Mouse (Mus musculus): ENCODE data around the gene Fam151a.
"Not testable (repeated sequence)": the region's sequence is repeated elsewhere in the genome, so short reads cannot be mapped to it uniquely, and the experiment has no call there.

Fam151a gene

DNA sequence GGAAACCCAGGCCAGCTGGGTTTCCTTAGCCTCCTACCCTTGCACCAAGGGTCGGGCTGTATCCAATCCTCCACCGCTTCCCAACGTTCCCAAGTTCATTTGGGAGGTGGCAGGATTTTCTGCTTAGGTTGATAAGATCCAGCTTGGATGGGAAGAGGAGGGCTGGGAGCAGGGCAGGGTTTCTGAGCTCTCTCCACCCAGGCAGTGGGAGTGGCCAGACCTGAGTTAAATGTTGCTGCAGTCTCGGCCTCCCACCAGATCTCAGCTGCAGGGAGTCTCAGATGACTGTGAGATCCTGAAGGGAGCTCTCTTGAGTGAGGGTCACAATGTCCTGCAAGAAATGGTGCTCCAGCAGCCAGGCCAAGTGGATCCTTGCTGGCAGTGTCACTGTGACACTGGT lies at the start of gene Fam151a:
TSS of gene Fam151a (plus strand) at position 254 of the 400 bp plus-strand sequence.
- in situ Hi-C loops (cut with MboI; ENCODE audit: low sequenced_read_pairs) = no loop called here

DNA sequence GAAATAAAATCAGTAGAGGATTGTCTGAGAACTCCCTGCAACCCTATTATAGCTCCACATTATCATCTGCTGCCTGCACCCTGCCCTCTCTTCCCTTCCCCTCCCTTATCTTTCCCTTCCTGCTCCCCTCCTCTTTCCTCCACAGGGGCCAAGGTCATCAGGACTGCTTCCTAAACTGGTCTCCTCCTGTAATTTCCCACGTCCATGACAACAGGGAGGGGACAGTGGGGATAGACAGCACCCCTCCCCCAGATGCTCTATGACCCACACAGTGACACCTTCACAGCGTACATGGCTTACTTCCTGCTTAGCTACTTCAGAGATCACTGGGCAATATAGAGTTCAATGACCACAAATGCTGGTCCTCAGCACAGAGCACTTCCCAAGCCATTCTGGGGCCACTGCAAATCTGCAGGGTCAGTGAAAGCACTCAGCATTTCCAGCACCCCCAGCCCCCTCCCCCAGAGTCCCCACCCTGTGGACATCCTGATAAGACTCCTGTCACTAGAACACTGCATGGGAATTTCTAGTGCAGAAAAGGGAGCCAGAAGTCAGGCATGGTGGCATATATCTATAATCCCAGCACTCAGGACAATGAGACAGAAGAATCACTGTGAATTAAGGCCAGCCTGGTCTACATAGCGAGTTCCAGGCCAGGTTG lies 44.9 kb upstream of the Fam151a start:
- in situ Hi-C loops (cut with MboI; ENCODE audit: low sequenced_read_pairs) = no loop called here

DNA sequence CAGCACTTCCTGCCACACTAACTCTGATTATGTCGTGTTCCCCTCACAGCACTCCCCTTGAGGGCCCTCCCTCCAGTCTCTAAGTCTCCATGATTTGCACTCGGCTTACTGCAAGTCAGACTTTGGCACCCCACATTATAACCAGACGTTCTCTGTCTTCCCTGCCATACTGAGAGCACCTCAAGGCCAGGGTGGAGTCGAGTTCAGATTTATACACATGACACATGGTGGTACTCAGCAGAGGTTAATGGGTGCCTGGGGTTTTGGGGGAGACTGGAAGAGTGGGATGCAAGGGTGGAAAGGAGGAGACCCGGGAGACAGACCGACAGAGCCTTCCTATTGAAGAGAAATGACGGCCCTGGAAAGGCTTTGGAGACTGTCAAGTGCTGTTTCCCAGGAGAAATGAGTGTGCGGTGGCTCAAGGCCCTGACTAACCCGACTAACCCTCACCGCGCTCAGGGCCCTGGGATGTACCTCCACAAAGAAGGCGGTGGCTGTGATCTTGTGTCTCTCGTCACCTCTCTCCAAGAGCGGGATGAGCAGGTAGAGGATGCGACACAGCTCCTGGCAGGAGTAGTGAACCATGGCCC lies 39.8 kb upstream of the Fam151a start:
- in situ Hi-C loops (cut with MboI; ENCODE audit: low sequenced_read_pairs) = no loop called here

DNA sequence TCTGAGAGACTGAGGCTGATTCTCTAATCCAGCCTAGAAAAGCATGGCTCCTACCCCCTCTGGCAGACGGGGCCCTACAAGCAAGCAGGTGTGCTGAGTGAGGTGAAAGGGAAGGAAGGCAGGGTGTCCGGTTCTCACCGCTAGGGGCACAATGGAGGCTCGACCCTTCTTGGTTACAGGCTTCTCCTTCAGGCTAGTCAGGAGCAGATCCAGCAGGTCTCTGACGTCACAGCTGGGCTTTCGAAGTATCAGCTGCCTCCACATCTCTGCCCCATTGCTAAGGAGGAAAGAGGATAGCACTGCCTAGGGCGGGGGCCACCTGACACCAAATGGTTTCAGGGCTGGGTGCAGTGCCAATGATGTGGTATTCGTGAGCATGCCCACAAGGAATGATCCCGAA lies 33.7 kb upstream of the Fam151a start:
- in situ Hi-C loops (cut with MboI; ENCODE audit: low sequenced_read_pairs) = loop anchor here (10.0 kb wide), 1 partner anchor 85 kb away; the partner anchor contains the start of gene Lexm

DNA sequence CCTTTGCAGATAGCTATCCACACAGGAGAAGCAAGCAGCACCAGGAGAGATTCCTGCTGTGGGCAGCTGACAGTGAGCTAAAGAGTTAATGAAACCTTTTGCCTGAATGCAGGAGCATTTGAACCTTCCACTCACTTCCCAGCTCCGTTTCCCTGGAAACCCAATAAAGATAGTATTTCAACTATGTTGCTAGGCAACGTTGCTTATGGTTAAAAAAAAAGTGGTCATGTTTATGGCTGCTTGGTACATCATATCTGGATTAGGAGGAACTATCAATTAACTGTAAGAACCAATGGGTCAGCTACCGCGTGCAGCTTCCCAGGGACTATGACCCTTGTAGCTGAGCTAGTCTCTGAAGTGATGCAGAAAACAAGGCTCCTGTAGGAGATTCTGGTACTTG lies 32.9 kb upstream of the Fam151a start:
- in situ Hi-C loops (cut with MboI; ENCODE audit: low sequenced_read_pairs) = loop anchor here (10.0 kb wide), 1 partner anchor 86 kb away; the partner anchor contains the start of gene Lexm

DNA sequence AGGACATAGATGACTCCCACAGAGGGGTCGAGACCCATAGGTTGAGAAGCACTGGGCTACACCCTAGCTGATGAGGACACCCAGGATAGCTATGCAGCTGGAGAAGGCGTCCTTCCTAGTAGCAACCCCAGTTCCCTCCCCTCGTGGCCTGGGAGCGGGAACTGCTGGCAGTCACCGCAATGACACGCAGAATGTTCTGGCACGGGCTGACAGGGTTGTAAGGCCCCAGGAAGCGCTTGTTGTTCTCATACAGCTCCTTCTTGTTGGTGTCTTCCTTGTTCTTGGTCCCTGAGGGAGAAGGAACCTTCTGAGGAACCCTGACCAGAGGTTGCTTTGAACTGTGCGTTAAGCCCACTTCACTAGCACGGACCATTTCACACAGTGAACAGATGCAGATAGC lies 29.7 kb upstream of the Fam151a start:
- in situ Hi-C loops (cut with MboI; ENCODE audit: low sequenced_read_pairs) = loop anchor here (10.0 kb wide), 1 partner anchor 89 kb away; the partner anchor contains the start of gene Lexm

DNA sequence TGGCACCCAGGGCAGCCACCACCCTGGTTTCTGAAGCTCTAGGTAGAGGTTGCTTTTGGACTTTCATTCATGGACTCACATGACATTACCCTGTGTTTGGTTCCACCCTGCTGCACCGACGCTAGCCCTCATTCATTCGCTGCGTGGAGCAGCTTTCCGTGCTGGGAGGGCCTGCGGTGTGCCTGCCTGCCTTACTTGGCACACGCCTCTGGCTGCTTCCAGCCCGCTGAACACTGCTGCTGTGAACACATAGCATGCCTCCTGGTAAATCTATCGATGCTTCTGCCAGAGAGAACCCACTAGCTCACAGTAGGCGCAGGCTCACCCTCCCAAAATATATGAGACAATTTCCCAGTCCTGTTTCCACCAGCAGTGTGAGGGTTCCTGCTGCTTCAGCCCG lies 29.3 kb upstream of the Fam151a start:
- in situ Hi-C loops (cut with MboI; ENCODE audit: low sequenced_read_pairs) = loop anchor here (10.0 kb wide), 1 partner anchor 90 kb away; the partner anchor contains the start of gene Lexm

DNA sequence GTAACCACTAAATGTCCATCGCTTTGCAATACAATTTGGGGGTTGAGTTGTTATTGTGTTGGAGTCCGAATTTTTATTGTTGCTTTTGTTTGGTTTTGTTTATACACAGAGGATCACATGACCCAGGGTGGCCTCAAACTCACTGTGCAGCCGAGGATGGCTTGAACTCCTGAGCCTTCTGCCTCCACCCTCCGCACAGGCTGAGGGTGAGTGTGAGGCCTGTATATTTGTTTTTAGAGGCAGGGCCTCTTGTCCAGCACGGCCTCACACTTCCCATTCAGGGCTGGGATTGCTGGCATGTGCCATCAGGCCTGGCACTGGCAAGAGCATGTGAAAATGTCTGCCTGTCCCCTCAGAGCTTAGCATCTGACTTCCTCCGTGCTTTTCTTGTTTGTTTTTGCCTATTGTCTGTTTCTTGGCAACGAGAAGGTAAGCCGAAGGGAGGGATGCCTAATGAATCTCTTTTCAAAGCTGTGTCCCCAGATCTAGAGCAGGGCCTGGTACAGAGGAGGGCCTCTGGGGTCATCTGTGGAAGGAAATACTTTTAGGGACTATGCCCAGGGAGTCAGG lies 28.5 kb upstream of the Fam151a start:
- in situ Hi-C loops (cut with MboI; ENCODE audit: low sequenced_read_pairs) = loop anchor here (10.0 kb wide), 1 partner anchor 90 kb away; the partner anchor contains the start of gene Lexm

DNA sequence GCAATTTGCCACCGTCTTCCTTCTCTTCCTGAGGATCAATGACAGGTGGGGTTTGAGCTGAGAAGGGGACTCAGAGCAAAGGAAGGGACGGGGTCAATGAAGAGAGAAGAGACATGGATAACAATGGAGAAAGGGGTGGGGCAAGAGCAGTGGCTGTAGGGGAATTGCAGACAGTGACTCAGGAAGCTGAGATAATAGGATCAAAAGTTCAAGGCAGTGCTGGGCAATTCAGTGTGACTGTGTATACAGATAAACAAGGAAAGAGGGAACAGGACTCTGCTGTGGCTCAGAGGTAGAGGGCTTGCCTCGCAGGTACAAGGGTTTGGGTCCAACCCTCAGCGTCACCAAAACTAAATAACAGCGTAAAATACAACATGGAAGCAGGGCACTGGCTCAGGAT lies 25.7 kb upstream of the Fam151a start:
- in situ Hi-C loops (cut with MboI; ENCODE audit: low sequenced_read_pairs) = loop anchor here (10.0 kb wide), 1 partner anchor 93 kb away; the partner anchor contains the start of gene Lexm

DNA sequence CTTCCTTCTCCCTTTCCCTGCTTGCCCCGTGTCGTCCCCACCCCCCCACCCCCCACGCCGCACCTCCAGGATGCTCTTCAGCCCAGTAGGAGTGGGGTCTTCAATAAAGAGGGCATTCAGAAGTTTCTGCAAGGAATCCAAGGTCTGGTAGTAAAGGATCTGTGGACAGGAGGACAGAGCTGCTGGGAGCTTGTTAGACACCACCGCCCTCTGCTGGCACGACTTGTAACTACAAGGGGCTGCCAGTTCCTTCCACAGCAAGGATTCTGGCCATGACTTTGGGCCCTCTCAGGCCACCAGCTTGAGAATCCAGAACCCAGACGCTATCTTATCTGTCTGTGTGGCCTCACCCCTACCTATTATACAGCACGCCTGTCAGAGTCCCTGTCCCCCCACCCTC lies 25.3 kb upstream of the Fam151a start:
- in situ Hi-C loops (cut with MboI; ENCODE audit: low sequenced_read_pairs) = loop anchor here (10.0 kb wide), 1 partner anchor 94 kb away; the partner anchor contains the start of gene Lexm

DNA sequence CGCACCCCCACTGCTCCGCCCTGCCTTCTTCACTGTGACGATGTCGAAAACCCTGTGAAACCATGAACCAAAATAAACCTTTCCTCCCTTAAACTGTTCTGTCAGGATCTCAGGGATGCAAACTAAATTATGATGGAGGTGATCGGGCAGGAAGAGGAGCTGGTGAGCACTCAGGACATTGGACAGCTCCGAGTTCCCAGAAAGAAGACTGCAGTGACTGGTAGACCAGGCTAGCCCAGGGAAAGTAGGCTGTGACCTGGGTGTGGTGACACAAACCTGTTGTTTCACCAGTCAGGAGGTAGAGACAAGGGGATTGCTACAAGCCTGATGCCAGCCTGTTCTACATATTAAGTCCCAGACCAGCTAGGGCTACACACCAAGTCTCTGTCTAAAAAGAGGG lies 20.1 kb upstream of the Fam151a start:
- in situ Hi-C loops (cut with MboI; ENCODE audit: low sequenced_read_pairs) = no loop called here

DNA sequence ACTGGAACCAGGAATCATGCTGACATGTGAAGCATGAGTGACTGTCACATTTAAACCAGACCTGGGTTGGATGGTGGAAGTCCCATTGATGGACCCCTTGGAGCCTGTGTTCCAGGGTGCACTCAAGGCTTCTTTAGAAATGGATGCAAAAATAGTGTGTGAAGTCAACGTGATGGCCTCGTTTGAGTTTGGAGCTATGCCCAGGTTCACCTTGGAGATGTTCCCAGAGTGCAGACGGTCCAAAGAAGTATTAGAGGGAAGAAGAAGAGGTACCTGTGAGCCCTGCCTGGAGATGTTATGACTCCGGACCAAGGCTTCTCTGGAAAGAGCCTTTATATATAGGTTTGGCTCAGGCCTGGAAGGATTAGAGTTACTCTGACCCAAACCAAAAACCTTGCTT lies 13.1 kb upstream of the Fam151a start:
- in situ Hi-C loops (cut with MboI; ENCODE audit: low sequenced_read_pairs) = no loop called here

DNA sequence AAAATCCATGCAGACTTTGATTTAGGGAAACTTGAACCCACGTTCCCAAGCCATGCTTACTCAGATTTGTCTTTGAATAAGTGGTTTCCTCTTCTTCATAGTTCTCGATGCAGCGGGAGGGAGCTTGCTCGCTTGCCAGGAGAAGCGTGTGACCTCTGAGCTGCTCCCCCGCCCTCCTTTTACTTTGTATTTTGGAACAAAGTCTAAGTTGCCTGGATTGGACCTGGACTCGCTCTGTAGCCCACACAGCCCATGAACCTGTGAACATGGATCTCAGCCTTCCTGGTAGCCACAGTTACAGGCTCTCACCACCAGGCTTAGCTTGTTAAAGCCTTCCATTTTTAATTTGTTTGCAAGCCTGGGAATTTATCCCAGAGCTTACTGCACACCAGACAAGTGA lies 2.9 kb upstream of the Fam151a start, which contains the start of gene Mroh7:
TSS of gene Mroh7 (minus strand) at position 112 of the 400 bp plus-strand sequence.
- in situ Hi-C loops (cut with MboI; ENCODE audit: low sequenced_read_pairs) = no loop called here

DNA sequence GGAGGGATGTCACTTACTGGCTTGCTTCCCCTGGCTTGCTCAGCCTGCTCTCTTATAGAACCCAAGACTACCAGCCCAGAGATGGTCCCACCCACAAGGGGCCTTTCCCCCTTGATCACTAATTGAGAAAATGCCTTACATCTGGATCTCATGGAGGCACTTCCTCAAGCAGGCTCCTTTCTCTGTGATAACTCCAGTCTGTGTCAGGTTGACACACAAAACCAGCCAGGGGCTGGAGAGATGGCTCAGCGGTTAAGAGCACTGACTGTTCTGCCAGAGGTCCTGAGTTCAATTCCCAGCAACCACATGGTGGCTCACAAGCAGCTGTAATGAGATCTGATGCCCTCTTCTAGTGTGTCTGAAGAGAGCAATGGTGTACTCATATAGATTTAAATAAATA lies 3.2 kb downstream of the Fam151a start:
- in situ Hi-C loops (cut with MboI; ENCODE audit: low sequenced_read_pairs) = not testable (repeated sequence)

DNA sequence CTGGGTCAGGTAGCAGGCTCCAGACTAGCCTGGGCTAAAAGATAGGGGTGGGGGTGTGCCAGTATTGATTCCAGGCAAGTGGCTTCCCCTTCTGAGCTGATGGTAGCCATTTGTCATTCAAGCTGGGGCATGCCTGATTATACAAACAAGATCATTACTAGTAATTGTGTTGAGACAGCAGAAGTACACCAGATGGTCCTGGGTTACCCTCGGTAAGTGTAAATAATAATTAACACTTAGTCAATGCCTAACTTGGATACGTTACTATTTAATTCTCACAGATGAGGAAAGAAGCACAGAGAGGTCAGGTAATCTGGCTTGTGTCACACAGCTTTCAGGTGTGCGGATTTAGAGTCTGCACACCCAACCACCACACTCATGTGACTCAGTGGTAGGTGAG lies 4.2 kb downstream of the Fam151a start:
- in situ Hi-C loops (cut with MboI; ENCODE audit: low sequenced_read_pairs) = no loop called here

DNA sequence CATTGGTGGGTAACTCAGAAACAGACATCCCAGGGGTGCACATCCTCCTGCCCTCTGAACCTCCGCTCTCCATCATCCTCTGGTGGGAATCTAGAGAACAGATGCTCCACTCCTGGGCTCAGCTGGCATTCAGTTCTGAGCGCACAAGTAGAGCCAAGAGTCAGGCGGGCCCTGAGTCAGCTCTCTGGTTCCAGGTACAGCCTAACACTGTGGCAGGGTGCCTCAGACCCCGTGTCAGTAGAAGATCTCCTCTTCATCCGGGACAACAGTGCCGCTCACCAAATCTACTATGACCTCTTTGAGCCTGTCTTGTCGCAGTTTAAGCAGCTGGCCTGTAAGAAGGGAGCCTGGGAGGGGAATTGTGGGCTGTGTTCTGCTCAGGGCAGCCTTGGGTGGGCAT lies 12.2 kb downstream of the Fam151a start:
- in situ Hi-C loops (cut with MboI; ENCODE audit: low sequenced_read_pairs) = no loop called here

DNA sequence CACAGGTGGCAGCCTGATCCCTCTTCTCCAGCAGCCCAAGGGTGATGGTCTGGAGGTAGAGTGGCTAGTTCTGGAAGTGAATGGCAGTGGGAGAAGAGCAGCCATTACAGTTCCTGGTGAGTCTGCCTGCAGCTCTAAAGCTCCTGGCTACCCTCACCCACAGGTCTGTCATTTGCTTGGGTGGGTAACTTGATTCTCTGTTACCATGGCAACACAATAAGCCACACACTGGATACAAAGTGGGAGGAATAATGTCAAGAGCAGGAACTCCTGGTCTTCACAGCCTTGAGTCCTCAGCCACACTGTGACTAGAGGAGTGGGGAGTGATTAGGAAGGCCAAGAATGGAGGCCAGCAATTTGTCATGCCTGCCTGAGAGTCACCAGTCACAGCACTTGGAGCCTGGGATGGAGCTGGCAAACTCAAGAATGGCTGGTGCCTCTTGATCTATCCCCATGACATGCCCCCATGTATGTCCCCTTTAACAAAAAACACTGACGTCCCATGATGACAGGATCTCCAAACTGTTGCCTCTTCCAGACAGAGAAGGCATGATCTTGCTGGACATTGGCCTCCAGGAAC lies 13.4 kb downstream of the Fam151a start:
- in situ Hi-C loops (cut with MboI; ENCODE audit: low sequenced_read_pairs) = no loop called here

DNA sequence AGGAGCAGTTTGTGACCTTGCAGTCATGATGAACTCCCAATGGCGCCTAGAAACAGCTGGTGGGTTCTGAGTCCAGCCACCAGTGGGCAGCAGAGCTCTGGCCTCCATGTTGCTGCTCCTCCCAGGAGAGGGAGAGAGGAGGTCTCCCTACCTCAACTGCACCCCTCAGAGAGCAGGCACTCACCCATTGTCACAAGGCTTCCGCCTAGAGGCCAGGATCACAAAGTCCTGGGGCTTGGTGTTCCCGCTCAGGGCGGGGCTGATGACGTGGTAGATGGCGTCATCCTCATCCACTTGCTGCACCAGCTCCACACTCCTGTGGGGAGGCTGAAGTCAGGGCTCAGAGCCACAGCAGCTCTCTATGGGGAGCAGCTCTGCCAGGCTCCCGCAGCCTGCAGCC lies 16.0 kb downstream of the Fam151a start:
- in situ Hi-C loops (cut with MboI; ENCODE audit: low sequenced_read_pairs) = no loop called here

DNA sequence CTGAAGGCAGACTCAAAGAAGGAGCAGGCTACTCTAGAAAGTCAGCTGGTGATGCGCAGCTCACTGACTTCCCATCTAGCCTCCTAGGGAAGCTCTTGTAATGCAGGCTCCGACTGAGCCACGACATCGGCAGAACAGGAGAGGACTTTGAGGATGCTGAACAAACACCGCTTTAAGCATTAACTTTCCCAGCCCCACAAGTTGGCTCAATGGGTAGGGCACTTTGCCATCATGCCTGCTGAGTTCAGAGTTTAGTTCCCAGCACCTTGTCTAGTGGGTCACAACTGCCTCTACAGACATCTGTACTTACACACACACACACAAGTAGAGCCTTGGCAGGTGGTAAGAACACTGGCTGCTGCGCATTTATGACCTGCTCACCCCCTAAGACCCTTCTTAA lies 18.0 kb downstream of the Fam151a start:
- in situ Hi-C loops (cut with MboI; ENCODE audit: low sequenced_read_pairs) = no loop called here

DNA sequence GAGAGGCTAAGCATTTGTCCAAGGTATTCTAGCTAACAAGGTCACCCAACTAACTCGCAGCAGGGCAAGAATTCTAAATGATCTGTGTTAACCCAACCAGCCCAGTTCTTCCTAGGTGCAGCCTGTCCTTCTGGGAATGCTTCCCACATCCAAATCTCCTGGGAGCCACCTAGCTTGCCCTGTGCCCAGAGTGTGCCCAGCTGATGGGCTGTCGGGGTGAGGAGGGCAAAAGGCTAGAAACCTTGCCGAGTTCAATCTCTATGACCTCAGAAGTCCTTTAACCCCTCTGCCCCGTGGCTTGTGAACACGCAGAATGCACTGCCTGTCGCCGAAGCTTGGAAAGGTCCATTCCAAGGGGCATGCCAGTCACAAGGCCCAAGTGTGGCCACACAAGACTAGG lies 30.5 kb downstream of the Fam151a start:
- in situ Hi-C loops (cut with MboI; ENCODE audit: low sequenced_read_pairs) = no loop called here

DNA sequence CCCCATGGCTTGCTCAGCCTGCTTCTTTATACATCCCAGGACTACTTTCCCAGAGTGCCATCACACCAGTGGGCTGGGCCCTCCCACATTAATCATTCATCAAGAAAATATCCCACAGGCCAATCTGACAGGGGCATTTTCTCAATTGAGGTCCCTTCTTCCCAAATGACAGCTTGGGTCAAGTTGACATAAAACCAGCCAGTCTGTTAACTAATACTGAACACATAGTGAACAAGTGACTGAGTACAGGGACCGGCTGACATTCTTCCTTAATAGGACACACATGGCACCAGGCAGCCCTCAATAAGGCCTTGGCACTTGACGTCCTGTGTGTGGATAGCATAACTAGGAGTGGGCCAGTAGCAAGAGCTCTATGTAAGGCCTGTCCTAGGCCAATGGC lies 35.6 kb downstream of the Fam151a start:
- in situ Hi-C loops (cut with MboI; ENCODE audit: low sequenced_read_pairs) = no loop called here

DNA sequence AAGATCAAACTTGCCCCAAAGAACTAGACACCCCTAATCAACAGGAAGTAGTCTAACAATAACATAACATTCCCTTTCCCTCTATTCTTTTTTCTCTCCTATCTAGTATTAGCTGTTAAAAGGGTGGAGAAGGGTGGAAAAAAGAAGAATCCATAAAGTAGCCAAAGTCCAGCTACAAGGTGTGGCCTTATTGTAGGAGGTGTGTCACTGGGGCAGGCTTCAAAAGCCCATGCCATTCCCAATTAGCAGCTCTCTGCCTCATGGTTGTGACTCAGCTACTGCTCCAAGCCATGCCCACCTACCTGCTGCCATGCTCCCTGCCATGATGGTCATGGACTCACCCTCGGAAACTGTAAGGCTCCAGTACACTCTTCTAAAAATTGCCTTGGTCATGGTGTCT lies 38.9 kb downstream of the Fam151a start:
- in situ Hi-C loops (cut with MboI; ENCODE audit: low sequenced_read_pairs) = no loop called here

Data from CH12F3 (cell line).